Mouse (Mus musculus) midbrain, embryonic 13.5 days (tissue): ENCODE data around the gene Nid2. TPM values are rescaled to one million over a fixed set of nuclear protein-coding genes. Genes with fewer than 3 reads are reported as not detected.

ENCODE experiments used
- ATAC-seq: fragments of 200-750 bp; cut with Nextera tagmentation; 2 replicates; pipeline ENCODE4 v1.8.0; 2017; ENCODE audit warnings: mild to moderate bottlenecking, moderate TSS enrichment, moderate library complexity
- H3K27ac ChIP-seq: fragments of 300-500 bp; sonication (generic); 2 replicates; pipeline ENCODE4 v1.5.1; 2015; ENCODE audit warnings: inconsistent platforms, mild to moderate bottlenecking, moderate library complexity
- H3K27me3 ChIP-seq: fragments of 300-500 bp; sonication (generic); 2 replicates; pipeline ENCODE4 v1.6.1; 2015; ENCODE audit warnings: mild to moderate bottlenecking, inconsistent platforms
- H3K36me3 ChIP-seq: fragments of 300-500 bp; sonication (generic); 2 replicates; pipeline ENCODE4 v1.6.1; 2015; ENCODE audit warnings: mild to moderate bottlenecking, inconsistent platforms
- H3K4me1 ChIP-seq: fragments of 300-500 bp; sonication (generic); replicated peaks from 2 replicates; pipeline ENCODE4 v1.6.1; 2015; ENCODE audit warnings: inconsistent platforms
- H3K4me2 ChIP-seq: fragments of 300-500 bp; sonication (generic); replicated peaks from 2 replicates; pipeline ENCODE4 v1.6.1; 2015; ENCODE audit warnings: moderate library complexity, mild to moderate bottlenecking, inconsistent platforms
- H3K4me3 ChIP-seq: fragments of 300-500 bp; sonication (generic); replicated peaks from 2 replicates; pipeline ENCODE4 v1.5.1; 2015; ENCODE audit warnings: mild to moderate bottlenecking, inconsistent platforms
- H3K9ac ChIP-seq: fragments of 300-500 bp; sonication (generic); replicated peaks from 2 replicates; pipeline ENCODE4 v1.6.1; 2015; ENCODE audit warnings: mild to moderate bottlenecking, inconsistent platforms
- H3K9me3 ChIP-seq: fragments of 300-500 bp; sonication (generic); 2 replicates; pipeline ENCODE4 v1.6.1; 2016; ENCODE audit warnings: mild to moderate bottlenecking, inconsistent platforms
- WGBS: fragments of 180-500 bp; shearing (Covaris S2); methylation state at CpG from one replicate; pipeline ENCODE4 v1.1.7; 2015; 5-methylcytosine and 5-hydroxymethylcytosine counted together
- polyA plus RNA-seq: library from polyadenylated mRNA; unstranded; fragments of >200 nt; fragmentation: Nextera tagmentation; extraction: Ambion mirVana; gene quantifications from 2 replicates; pipeline ENCODE4 v1.2.1, GENCODE M21; 2015

The Nid2 gene
- polyA plus RNA-seq, 1 experiment from 2014 or later, result 40.7 TPM

DNA sequence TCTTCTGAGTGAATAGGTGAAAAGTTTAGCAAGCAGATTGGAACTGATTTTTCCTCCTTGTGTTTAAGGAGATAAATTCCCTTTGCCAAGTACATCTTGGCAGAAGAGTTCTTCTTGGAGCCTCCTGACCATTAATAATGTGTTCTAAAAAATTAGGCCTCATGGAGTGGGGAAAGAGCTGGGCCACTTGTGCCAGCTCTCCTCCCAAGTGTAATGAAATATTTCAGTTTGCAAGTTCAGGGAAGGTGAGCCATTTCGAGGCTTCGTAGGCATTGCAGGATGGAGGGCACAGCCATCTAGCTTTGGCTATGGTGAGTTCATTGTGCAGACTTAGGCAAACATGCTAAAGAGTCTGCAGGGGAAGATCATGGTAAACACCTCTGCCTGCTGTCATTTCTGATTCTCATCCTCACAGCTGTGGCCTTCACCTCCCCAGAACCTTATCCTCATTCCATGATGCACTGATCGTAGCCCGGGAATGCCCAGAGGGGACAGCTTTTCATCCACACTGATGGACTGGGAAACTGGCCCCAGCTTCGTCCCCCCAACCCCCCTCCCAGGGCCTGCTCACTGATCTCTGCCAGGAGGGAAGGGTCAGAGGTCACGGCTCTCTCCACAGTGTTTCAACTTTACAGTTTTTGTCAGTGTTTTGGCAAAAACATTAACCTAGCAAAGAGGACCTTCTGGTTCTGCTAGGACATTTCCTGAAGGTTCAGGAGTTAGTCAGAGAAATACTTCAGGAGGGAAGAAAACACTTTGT is 18.6 kb downstream of the Nid2 start:
- ATAC-seq, result no peak
- 35% methylated on average over 6 of the region's 6 CpGs for WGBS
- Histone ChIP-seq H3K9ac (no peak overlapping the region), H3K4me1 (peaks cover 24% of the 10 kb centered on the region), H3K27me3 (no peaks in the 10 kb centered on the region), H3K4me3 (no peak overlapping the region), H3K27ac (no peak overlapping the region), H3K36me3 (no peaks in the 10 kb centered on the region), H3K9me3 (no peaks in the 10 kb centered on the region), H3K4me2 (no peak overlapping the region)

- Histone ChIP-seq H3K27me3 (no peaks in the 10 kb centered on the region), H3K4me2 (no peak overlapping the region), H3K9ac (no peak overlapping the region), H3K4me1 (peaks cover 15% of the 10 kb centered on the region), H3K9me3 (no peaks in the 10 kb centered on the region), H3K4me3 (no peak overlapping the region), H3K27ac (no peak overlapping the region), H3K36me3 (no peaks in the 10 kb centered on the region)
- ATAC-seq, result no peak
- 81% methylated on average over 7 of the region's 7 CpGs for WGBS
Observed at GRCm38 (mm10) chr14:19771173-19771572, 20.1 kb downstream of the Nid2 start.

GRCm38 (mm10) chr14:19774036-19774628 is 23.1 kb downstream of the Nid2 start:
- H3K4me3 ChIP-seq, result no peak overlapping the region
- no peak overlapping the region for H3K4me2 ChIP-seq
- WGBS, result 85% methylated on average over 13 of the region's 13 CpGs
- H3K27ac ChIP-seq, result no peak overlapping the region
- no peak overlapping the region for H3K9ac ChIP-seq
- H3K9me3 ChIP-seq, result no peaks in the 10 kb centered on the region
- H3K4me1 ChIP-seq, result no peaks in the 10 kb centered on the region
- H3K36me3 ChIP-seq, result no peaks in the 10 kb centered on the region
- H3K27me3 ChIP-seq, result no peaks in the 10 kb centered on the region
- no peak for ATAC-seq

DNA sequence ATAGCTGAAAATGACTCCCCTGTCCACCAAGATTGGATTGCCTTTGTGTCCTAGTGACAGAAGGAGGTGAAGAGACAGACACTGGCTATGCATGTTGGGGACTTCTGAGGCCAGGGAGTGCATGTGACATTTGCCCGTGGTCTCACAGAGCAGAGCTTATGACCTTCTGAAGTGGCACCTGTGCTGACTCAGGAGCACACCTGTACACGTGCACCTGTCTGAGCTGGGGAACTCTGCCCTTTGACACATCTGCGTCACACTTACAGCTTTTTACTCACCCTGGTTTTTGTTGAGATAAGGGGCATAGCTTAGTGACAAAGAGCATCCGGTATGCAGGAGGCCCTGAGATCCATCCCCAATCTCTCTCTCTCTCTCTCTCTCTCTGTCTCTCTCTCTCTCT is 24.4 kb downstream of the Nid2 start:
- Histone ChIP-seq H3K9me3 (no peaks in the 10 kb centered on the region), H3K27me3 (no peaks in the 10 kb centered on the region), H3K9ac (no peak overlapping the region), H3K4me2 (no peak overlapping the region), H3K4me1 (no peaks in the 10 kb centered on the region), H3K27ac (no peak overlapping the region), H3K36me3 (no peaks in the 10 kb centered on the region), H3K4me3 (no peak overlapping the region)
- 88% methylated on average over 4 of the region's 4 CpGs for WGBS
- ATAC-seq, result no peak

GRCm38 (mm10) chr14:19776179-19776578 is 25.1 kb downstream of the Nid2 start:
- Histone ChIP-seq H3K9ac (no peak overlapping the region), H3K4me2 (no peak overlapping the region), H3K9me3 (no peaks in the 10 kb centered on the region), H3K27me3 (no peaks in the 10 kb centered on the region), H3K4me1 (no peaks in the 10 kb centered on the region), H3K36me3 (no peaks in the 10 kb centered on the region), H3K4me3 (no peak overlapping the region), H3K27ac (no peak overlapping the region)
- ATAC-seq, result no peak
- 90% methylated on average over 5 of the region's 5 CpGs for WGBS

DNA sequence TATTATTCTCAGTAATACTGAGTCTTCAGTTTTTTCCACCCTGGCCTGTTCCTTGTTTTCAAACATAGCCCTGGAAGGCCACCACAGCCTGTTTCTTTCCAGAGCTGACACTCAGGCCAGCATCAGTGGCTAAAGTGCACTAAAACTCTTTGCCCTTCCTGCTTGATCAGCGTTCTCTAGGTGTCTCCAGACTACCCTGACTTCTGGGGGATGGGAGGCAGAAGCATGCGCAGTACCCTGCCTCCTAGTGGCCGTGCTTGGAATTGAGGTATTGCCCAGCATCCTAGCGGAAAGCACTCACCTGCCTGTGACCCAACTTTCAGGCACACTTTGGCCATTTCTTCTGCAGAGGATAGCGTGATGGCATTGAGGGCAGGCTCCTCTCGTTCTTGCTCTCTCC is 25.8 kb downstream of the Nid2 start:
- Histone ChIP-seq H3K9ac (no peak overlapping the region), H3K4me2 (no peak overlapping the region), H3K27me3 (no peaks in the 10 kb centered on the region), H3K4me1 (no peaks in the 10 kb centered on the region), H3K36me3 (no peaks in the 10 kb centered on the region), H3K27ac (no peak overlapping the region), H3K9me3 (no peaks in the 10 kb centered on the region), H3K4me3 (no peak overlapping the region)
- ATAC-seq, result no peak
- 43% methylated on average over 6 of the region's 6 CpGs for WGBS

DNA sequence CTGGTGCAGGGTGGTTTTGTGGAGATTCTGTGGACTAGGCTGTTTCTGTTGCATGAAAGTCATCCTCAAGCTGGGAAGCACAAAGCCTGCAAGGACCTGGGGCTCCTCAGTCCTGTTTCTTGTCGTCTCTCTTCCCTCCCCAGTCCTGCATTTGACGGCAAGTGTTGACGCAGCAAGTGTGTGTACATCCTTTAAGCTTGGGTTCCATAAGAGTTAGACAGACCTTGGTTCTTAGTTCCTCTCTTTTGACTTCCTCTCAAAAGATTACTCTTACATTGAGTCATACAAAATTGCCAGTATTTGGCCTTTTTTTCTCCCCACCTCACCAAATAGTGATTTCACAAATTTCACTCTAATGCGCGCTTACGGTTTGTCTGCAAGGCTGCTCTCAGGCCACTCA is 26.3 kb downstream of the Nid2 start:
- ATAC-seq, result no peak
- 93% methylated on average over 6 of the region's 6 CpGs for WGBS
- Histone ChIP-seq H3K4me1 (no peaks in the 10 kb centered on the region), H3K9me3 (no peaks in the 10 kb centered on the region), H3K4me2 (no peak overlapping the region), H3K36me3 (no peaks in the 10 kb centered on the region), H3K4me3 (no peak overlapping the region), H3K27me3 (no peaks in the 10 kb centered on the region), H3K27ac (no peak overlapping the region), H3K9ac (no peak overlapping the region)

DNA sequence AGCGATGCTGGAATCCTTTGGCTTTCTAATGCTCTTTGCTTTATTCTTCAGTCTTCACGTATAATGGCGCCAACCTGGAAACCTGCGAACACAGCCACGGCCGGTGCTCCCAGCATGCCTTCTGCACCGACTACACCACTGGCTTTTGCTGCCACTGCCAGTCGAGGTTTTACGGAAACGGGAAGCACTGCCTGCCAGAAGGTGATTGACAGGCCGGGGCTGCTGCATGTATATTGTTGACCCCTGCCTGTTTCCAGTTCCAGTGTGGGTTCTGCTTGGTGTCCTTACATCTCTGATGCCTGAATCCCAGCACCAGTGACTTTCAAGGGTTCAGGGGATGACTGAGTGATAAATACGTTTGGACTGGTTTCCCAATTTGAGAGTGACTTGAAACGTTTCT is 26.9 kb downstream of the Nid2 start:
- no peak overlapping the region for H3K27ac ChIP-seq
- no peaks in the 10 kb centered on the region for H3K4me1 ChIP-seq
- no peak overlapping the region for H3K9ac ChIP-seq
- ATAC-seq, result no peak
- no peak overlapping the region for H3K4me3 ChIP-seq
- H3K9me3 ChIP-seq, result no peaks in the 10 kb centered on the region
- 88% methylated on average over 13 of the region's 13 CpGs for WGBS
- no peak overlapping the region for H3K4me2 ChIP-seq
- no peaks in the 10 kb centered on the region for H3K27me3 ChIP-seq
- H3K36me3 ChIP-seq, result no peaks in the 10 kb centered on the region

DNA sequence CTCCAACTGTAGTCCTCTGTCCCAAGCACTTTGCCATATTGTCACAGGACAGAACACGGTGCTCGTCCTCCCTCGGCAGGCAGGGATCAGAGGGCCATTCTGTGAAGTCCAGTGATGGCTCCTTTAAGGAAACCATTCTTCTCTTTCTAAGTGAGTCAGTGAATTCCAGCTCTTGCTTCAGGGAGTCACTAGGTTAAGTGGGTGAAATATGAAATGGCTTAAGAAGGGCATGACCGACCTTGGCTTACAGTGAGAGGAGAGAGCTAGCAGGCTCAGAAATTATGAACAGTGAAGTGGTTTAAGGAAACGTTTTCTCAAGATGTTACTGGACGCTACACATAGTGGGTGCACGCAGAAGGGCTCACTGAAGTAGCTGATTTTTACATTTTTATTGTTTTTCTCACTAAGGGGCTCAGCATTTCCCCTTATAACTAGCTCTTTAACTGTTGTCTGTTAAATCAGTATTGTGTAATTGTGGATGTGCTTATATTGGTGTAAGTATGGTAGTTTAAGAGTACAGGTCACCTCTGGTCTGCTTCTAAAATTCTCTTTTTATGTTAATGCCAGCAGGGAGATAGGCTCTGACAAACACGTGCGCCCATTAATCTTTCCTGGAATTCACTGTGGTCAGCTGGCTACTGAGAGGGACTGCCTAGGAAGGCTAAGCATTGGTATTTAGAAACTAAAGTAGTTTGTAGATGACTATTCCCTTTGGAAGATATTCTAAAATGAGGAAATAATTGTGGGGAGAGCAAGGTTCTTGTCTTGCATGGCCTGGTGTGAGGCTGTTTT is 34.9 kb downstream of the Nid2 start:
- no peak for ATAC-seq
- no peak overlapping the region for H3K27ac ChIP-seq
- no peak overlapping the region for H3K4me2 ChIP-seq
- no peak overlapping the region for H3K9ac ChIP-seq
- no peaks in the 10 kb centered on the region for H3K4me1 ChIP-seq
- no peaks in the 10 kb centered on the region for H3K9me3 ChIP-seq
- H3K36me3 ChIP-seq, result no peaks in the 10 kb centered on the region
- WGBS, result 80% methylated on average over 9 of the region's 9 CpGs
- H3K27me3 ChIP-seq, result no peaks in the 10 kb centered on the region
- H3K4me3 ChIP-seq, result no peak overlapping the region

DNA sequence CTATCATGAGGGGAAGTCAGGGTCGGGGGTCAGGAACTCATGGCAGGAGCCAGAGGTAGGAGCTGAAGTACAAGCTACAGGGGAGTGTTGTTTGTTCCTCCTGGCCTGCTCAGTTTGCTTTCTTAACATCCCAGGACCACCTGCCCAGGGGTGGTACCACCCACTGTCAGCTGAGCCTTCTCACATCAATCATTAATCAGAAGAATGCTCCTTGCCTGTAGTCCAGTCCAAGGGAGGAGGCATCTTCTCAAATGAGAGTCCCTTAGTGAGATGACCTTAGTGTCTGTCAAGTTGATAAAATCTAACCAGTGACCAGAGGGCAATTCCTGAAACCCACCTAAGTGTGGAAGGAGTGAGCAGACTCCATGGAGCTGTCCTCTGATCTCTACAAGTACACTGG is 37.4 kb downstream of the Nid2 start:
- H3K9me3 ChIP-seq, result no peaks in the 10 kb centered on the region
- no peaks in the 10 kb centered on the region for H3K4me1 ChIP-seq
- no peak overlapping the region for H3K9ac ChIP-seq
- H3K4me3 ChIP-seq, result no peak overlapping the region
- H3K4me2 ChIP-seq, result no peak overlapping the region
- H3K27ac ChIP-seq, result no peak overlapping the region
- no peaks in the 10 kb centered on the region for H3K36me3 ChIP-seq
- no peaks in the 10 kb centered on the region for H3K27me3 ChIP-seq
- ATAC-seq, result no peak
- 62% methylated on average over 1 of the region's 1 CpGs for WGBS

DNA sequence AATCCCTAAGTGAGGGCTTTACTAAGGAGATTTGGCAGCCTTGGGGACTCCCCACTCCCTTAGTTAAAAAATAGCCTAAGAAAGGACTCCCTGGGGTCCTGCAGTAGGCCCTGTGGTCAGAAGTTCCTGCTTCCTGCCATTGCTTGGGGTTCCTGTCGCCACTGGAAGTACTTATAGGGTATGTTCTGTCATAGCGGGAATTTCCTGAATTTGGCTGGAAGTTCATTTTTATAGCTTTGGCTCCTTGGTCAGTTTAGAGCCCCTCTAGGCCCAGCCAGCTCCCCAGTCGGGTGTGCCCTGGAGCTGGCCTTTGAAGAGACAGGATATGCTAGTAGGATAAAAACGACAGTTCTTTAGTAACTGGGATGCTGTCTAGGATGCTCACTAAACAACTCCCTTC is 43.8 kb downstream of the Nid2 start:
- no peaks in the 10 kb centered on the region for H3K36me3 ChIP-seq
- H3K9ac ChIP-seq, result no peak overlapping the region
- no peak overlapping the region for H3K4me3 ChIP-seq
- no peak overlapping the region for H3K27ac ChIP-seq
- H3K4me1 ChIP-seq, result no peaks in the 10 kb centered on the region
- H3K27me3 ChIP-seq, result no peaks in the 10 kb centered on the region
- no peak for ATAC-seq
- no peak overlapping the region for H3K4me2 ChIP-seq
- WGBS, result 69% methylated on average over 4 of the region's 4 CpGs
- H3K9me3 ChIP-seq, result no peaks in the 10 kb centered on the region

DNA sequence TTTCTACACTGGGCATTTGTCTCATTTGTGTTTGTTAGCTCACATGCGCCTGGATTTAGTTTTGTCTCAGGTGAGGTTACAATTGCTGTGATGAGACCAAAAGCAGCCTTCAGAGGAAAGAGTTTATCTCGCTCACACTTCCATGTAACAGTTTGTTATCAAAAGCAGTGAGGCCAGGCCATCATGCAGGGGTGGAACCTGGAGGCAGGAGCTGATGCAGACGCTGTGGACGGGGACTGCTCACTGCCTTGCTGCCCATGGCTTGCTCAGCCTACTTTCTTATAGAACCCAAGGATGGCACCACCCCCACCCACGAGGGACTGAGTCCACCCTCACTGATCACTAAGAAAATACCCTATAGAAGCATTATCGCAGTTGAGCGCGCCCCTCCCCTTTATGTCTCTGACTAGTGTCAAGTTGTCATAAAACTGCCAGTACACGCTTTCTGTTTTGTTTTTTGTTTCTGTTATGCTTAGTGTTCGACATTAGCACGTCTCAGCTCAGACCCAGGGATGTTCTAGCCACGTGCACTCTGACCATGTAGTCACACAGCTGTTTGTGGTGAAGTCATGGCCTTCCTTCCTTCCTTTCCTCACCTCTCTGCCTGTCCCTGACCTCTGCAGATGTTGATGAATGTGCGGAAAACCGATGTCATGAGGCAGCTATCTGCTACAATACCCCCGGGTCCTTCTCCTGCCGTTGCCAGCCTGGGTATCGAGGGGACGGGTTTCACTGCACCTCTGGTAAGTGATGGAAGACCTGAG is 45.7 kb downstream of the Nid2 start:
- H3K4me1 ChIP-seq, result no peaks in the 10 kb centered on the region
- no peak for ATAC-seq
- H3K27ac ChIP-seq, result no peak overlapping the region
- WGBS, result 92% methylated on average over 18 of the region's 18 CpGs
- no peaks in the 10 kb centered on the region for H3K9me3 ChIP-seq
- H3K4me3 ChIP-seq, result no peak overlapping the region
- no peaks in the 10 kb centered on the region for H3K27me3 ChIP-seq
- no peak overlapping the region for H3K9ac ChIP-seq
- no peak overlapping the region for H3K4me2 ChIP-seq
- H3K36me3 ChIP-seq, result no peaks in the 10 kb centered on the region
